Mouse (Mus musculus) R1 (cell line): ENCODE measurements at regions not wholly inside any gene's neighbourhood (a gene's known extent, or its start where the extent isn't known, plus 50 kb on each side); places are given as distances from the start of the nearest gene placed in this dataset.
A peak's percentile ranks its signal among the peaks of the same experiment; 100 is the strongest.

Experiments
- DNase-seq: peaks from one replicate; pipeline ENCODE4 v3.0.0-alpha.2; 2018; ENCODE audit warnings: low read depth, low spot score

- DNase-seq: no peak
These were observed 158.1 kb downstream of the Icos start for GRCm38 (mm10) chr1:61135597-61136545.

GRCm38 (mm10) chr1:61137210-61137885 is 159.6 kb downstream of the Icos start:
- DNase-seq: no peak

- DNase-seq: no peak
These were observed 160.2 kb downstream of the Icos start for GRCm38 (mm10) chr1:61137954-61138353.

- DNase-seq: peak; percentile 50
These were observed 161.7 kb downstream of the Icos start for GRCm38 (mm10) chr1:61139291-61139983.

- DNase-seq: no peak
These were observed 162.4 kb downstream of the Icos start for GRCm38 (mm10) chr1:61139984-61140648.

GRCm38 (mm10) chr1:61140870-61141591 is 163.3 kb downstream of the Icos start:
- peak; percentile 10 for DNase-seq

- DNase-seq: no peak
These were observed 163.8 kb downstream of the Icos start for GRCm38 (mm10) chr1:61141592-61141930.

GRCm38 (mm10) chr1:61141952-61142351 is 164.2 kb downstream of the Icos start:
- no peak for DNase-seq

GRCm38 (mm10) chr1:61143030-61143753 is 165.5 kb downstream of the Icos start:
- DNase-seq: no peak

GRCm38 (mm10) chr1:61143754-61144066 is 166.0 kb downstream of the Icos start:
- DNase-seq: no peak

- no peak for DNase-seq
These were observed 167.3 kb downstream of the Icos start for GRCm38 (mm10) chr1:61145013-61145412.

- DNase-seq: no peak
These were observed 167.8 kb downstream of the Icos start for GRCm38 (mm10) chr1:61145572-61145971.

GRCm38 (mm10) chr1:61146222-61146723 is 168.5 kb downstream of the Icos start:
- no peak for DNase-seq

- no peak for DNase-seq
These were observed 174.0 kb downstream of the Icos start for GRCm38 (mm10) chr1:61151742-61152141.

- no peak for DNase-seq
These were observed 174.4 kb downstream of the Icos start for GRCm38 (mm10) chr1:61152157-61152556.

GRCm38 (mm10) chr1:61154216-61154615 is 176.5 kb downstream of the Icos start:
- no peak for DNase-seq

GRCm38 (mm10) chr1:61157271-61157670 is 179.5 kb downstream of the Icos start:
- no peak for DNase-seq

GRCm38 (mm10) chr1:61160505-61160904 is 182.8 kb downstream of the Icos start:
- DNase-seq: no peak

- DNase-seq: no peak
These were observed 186.5 kb downstream of the Icos start for GRCm38 (mm10) chr1:61164271-61164670.

- DNase-seq: no peak
These were observed 194.2 kb downstream of the Icos start for GRCm38 (mm10) chr1:61171941-61172340.
